Mouse (Mus musculus): Measurements from ENCODE around the gene Atxn3. TPM values are rescaled to one million over a fixed set of nuclear protein-coding genes. Genes with fewer than 3 reads are reported as not detected.

Gene Atxn3
- total and polyA plus RNA-seq, 2 experiments from 2014 or later, result 8.0 to 12.4 TPM

DNA sequence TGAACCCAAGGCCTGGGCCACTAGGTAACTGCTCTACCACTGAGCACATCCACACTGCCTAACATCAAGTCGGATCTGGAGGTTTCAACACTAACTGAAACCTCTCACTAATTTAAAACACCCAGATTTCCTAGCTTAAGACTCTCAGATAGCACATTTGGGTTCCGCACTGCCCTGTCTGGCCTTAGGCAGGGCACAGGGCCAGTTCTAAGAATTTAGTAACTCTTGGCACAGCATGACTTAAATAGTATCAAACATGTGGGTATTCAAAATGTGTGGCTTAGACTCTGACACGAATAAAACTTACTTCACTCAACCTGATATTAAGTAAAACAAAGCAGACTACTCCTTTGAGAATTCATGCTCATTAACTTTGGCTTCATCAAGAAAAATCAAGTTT is 38.2 kb downstream of the Atxn3 start:
- TF ChIP-seq CTCF (IDR thresholded peaks at IDR 0.05), result no peak
- ATAC-seq (ENCODE audit: low FRiP score) (no peak), DNase-seq (ENCODE audit: low spot score) (no peak)
- 87% methylated on average over 3 of the region's 3 CpGs for WGBS
- Histone ChIP-seq H3K9me3 (ENCODE audit: low read length) (no peaks in the 10 kb centered on the region), H3K27me3 (ENCODE audit: insufficient read depth, low read length) (no peaks in the 10 kb centered on the region), H3K4me2 (ENCODE audit: low read depth, low read length, poor library complexity, severe bottlenecking) (no peak overlapping the region), H3K4me3 (ENCODE audit: low read depth, low read length) (no peak overlapping the region), H3K27ac (ENCODE audit: low read depth, low read length) (no peak overlapping the region), H3K9ac (replicated peaks; ENCODE audit: low read length, poor library complexity, severe bottlenecking) (no peak overlapping the region), H3K4me1 (ENCODE audit: insufficient read depth, low read length) (no peaks in the 10 kb centered on the region), H3K36me3 (ENCODE audit: insufficient read depth, low read length) (peaks cover 19% of the 10 kb centered on the region)

DNA sequence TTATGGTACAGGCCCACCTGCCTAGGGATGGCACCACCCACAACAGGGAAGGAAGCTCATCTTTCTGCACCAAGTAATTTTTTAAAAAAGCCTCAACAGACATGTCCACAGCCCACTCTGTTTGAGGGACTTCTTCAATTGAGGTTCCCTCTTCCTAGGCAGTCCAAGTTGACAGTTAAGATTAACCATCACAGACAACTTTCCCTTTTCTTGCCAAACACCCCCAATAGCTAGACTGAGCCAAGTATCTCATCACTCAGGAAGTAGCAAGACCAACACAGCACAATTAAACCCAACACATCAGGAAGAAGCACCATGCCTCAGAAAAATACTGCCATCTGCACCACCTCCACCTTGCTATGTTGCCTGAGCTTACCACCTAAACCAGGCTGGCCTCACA is 40.9 kb downstream of the Atxn3 start:
- DNase-seq (ENCODE audit: low spot score) (no peak), ATAC-seq (ENCODE audit: low FRiP score) (no peak)
- no peak for TF ChIP-seq CTCF (IDR thresholded peaks at IDR 0.05)
- Histone ChIP-seq H3K9ac (replicated peaks; ENCODE audit: low read length, poor library complexity, severe bottlenecking) (no peak overlapping the region), H3K4me1 (ENCODE audit: insufficient read depth, low read length) (no peaks in the 10 kb centered on the region), H3K4me2 (ENCODE audit: low read depth, low read length, poor library complexity, severe bottlenecking) (no peak overlapping the region), H3K27ac (ENCODE audit: low read depth, low read length) (no peak overlapping the region), H3K9me3 (ENCODE audit: low read length) (no peaks in the 10 kb centered on the region), H3K27me3 (ENCODE audit: insufficient read depth, low read length) (no peaks in the 10 kb centered on the region), H3K4me3 (ENCODE audit: low read depth, low read length) (no peak overlapping the region), H3K36me3 (ENCODE audit: insufficient read depth, low read length) (peaks cover 9% of the 10 kb centered on the region)

DNA sequence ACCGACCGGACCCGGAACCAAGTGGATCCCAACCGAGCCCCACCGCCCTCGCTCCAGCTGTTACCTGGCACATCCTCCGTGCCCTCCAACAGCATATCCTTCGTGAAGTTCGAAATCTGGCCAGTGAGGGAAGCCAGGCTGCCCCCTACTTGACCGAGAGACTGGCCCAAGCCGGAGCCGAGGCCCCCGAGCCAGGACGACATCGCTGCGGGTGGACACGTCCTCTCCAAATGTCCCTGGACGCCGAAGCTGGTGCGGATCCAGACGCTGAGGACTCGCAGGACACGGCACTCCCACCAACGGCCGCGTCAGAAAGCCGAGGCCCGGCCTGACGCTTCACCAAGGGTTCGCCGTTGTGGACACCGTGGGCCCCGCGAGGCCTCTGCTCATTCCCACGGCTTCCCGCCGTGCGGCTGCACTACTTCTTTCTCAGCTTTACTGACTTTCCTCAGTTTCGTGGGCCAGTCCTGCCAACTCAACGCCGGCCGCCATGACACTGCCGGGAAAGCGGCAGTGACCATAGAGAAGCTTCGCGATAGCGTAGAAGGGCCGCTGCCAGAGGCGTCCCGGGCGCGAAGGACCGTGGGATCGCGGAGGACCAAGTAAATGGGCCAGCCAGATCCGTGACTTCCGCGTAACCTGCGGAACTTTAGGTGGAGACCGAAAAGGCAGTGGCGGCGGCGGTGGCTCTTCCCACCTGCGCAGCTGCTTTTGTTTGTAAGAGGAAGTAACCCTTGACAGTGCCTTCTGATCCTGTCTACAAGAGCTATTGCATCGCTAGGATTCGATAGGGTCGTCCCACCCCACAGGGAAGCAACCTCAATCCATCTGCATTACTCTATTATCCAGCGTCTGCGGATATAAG is 45.2 kb downstream of the Atxn3 start, which contains the start of gene Trip11:
TSS of gene Trip11 (minus strand) at position 642 of the 865 bp plus-strand sequence.
- peak within 1 kb of the TSS; percentile 55 for H3K4me3 ChIP-seq (ENCODE audit: low read depth, low read length)
- whole genome bisulfite sequencing, result under 1% methylated on average over 69 of the region's 69 CpGs
- H3K4me1 ChIP-seq (ENCODE audit: insufficient read depth, low read length), result no peaks in the 10 kb centered on the region
- no peaks in the 10 kb centered on the region for H3K9me3 ChIP-seq (ENCODE audit: low read length)
- DNase-seq (ENCODE audit: low spot score), result peak; percentile 94
- H3K9ac ChIP-seq (replicated peaks; ENCODE audit: low read length, poor library complexity, severe bottlenecking), result peak within 1 kb of the TSS; percentile 54
- H3K36me3 ChIP-seq (ENCODE audit: insufficient read depth, low read length), result no peaks in the 10 kb centered on the region; the same call in 1 of the 2 replicates
- TF ChIP-seq CTCF (IDR thresholded peaks at IDR 0.05), result no peak
- no peaks in the 10 kb centered on the region for H3K27me3 ChIP-seq (ENCODE audit: insufficient read depth, low read length)
- peak within 1 kb of the TSS; percentile 78 for H3K4me2 ChIP-seq (ENCODE audit: low read depth, low read length, poor library complexity, severe bottlenecking)
- peak; percentile 95 for ATAC-seq (ENCODE audit: low FRiP score)
- H3K27ac ChIP-seq (ENCODE audit: low read depth, low read length), result peak within 1 kb of the TSS; percentile 78

DNA sequence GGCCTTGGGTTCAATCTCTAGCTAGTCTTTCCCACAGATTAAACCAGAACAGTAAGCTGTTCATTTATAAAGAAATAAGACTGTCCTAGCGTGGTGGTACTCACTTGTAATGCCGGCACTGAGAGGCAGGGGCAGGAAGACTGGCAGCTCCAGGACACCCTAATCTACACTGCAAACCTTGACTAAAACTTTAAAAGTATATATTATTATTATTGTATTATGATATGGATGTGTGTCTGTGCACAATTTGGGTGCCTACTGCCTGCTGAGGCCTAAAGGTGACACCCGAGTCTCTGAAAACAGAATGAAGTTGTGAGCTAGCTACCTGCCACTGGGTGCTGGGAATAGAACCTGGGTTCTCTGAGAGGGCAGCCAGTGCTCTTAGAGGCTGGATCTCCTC is 46.7 kb downstream of the Atxn3 start:
- 83% methylated on average over 3 of the region's 3 CpGs for WGBS
- no peak for DNase-seq (ENCODE audit: low spot score)
- no peak for ATAC-seq (ENCODE audit: low FRiP score)
- Histone ChIP-seq H3K9ac (replicated peaks; ENCODE audit: low read length, poor library complexity, severe bottlenecking) (no peak overlapping the region), H3K4me2 (ENCODE audit: low read depth, low read length, poor library complexity, severe bottlenecking) (peak overlapping the region; percentile 78), H3K36me3 (ENCODE audit: insufficient read depth, low read length) (no peaks in the 10 kb centered on the region; the same call in 1 of the 2 replicates), H3K4me3 (ENCODE audit: low read depth, low read length) (no peak overlapping the region), H3K4me1 (ENCODE audit: insufficient read depth, low read length) (no peaks in the 10 kb centered on the region), H3K27ac (ENCODE audit: low read depth, low read length) (no peak overlapping the region), H3K27me3 (ENCODE audit: insufficient read depth, low read length) (no peaks in the 10 kb centered on the region), H3K9me3 (ENCODE audit: low read length) (no peaks in the 10 kb centered on the region)
- no peak for TF ChIP-seq CTCF (IDR thresholded peaks at IDR 0.05)

DNA sequence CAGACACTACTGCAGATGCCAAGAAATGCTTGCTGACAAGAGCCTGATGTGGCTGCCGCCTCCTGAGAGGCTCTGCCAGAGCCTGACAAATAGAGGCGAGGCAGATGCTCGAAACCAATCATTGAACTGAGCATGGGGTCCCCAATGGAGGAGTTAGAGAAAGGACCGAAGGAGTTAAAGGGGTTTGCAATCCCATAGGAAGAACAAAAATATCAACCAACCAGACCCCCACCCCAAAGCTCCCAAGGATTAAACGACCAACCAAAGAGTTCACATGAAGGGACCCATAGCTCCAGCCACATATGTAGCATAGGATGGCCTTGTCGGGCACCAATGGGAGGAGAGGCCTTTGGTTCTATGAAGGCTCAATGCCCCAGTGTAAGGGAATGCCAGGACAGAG is 47.7 kb downstream of the Atxn3 start:
- H3K4me3 ChIP-seq (ENCODE audit: low read depth, low read length), result no peak overlapping the region
- no peaks in the 10 kb centered on the region for H3K9me3 ChIP-seq (ENCODE audit: low read length)
- no peaks in the 10 kb centered on the region for H3K4me1 ChIP-seq (ENCODE audit: insufficient read depth, low read length)
- H3K27ac ChIP-seq (ENCODE audit: low read depth, low read length), result no peak overlapping the region
- H3K36me3 ChIP-seq (ENCODE audit: insufficient read depth, low read length), result no peaks in the 10 kb centered on the region; the same call in 1 of the 2 replicates
- ATAC-seq (ENCODE audit: low FRiP score), result no peak
- H3K27me3 ChIP-seq (ENCODE audit: insufficient read depth, low read length), result no peaks in the 10 kb centered on the region
- 95% methylated on average over 6 of the region's 6 CpGs for WGBS
- H3K4me2 ChIP-seq (ENCODE audit: low read depth, low read length, poor library complexity, severe bottlenecking), result no peak overlapping the region
- no peak for DNase-seq (ENCODE audit: low spot score)
- TF ChIP-seq CTCF (IDR thresholded peaks at IDR 0.05), result no peak
- H3K9ac ChIP-seq (replicated peaks; ENCODE audit: low read length, poor library complexity, severe bottlenecking), result no peak overlapping the region

DNA sequence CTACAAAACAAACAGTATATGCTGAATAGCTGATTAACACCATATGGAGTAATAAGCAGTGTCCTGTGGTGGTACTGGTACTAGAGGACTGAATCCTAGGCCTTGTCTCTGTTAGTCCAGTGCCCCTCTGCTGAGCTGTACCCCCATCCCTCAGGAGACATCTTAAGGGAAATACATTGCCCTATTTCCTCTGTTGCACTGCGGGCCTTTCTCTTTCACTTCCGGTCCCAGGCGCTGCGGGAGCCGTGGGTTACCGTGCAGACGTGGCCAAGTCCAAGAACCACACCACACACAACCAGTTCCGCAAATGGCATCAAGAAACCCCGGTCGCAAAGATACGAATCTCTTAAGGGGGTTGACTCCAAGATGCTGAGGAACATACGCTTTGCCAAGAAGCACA is 52.2 kb downstream of the Atxn3 start:
- DNase-seq (ENCODE audit: low spot score), result no peak
- no peak for ATAC-seq (ENCODE audit: low FRiP score)
- no peaks in the 10 kb centered on the region for H3K4me1 ChIP-seq (ENCODE audit: insufficient read depth, low read length)

More for the DNA sequence above, 52.2 kb downstream of the Atxn3 start:
- TF ChIP-seq CTCF (IDR thresholded peaks at IDR 0.05), result no peak
- no peak overlapping the region for H3K4me2 ChIP-seq (ENCODE audit: low read depth, low read length, poor library complexity, severe bottlenecking)
- 95% methylated on average over 12 of the region's 12 CpGs for WGBS
- H3K9me3 ChIP-seq (ENCODE audit: low read length), result no peaks in the 10 kb centered on the region
- peaks cover 4% of the 10 kb centered on the region; the same call in 1 of the 2 replicates for H3K36me3 ChIP-seq (ENCODE audit: insufficient read depth, low read length)
- no peak overlapping the region for H3K9ac ChIP-seq (replicated peaks; ENCODE audit: low read length, poor library complexity, severe bottlenecking)
- H3K27ac ChIP-seq (ENCODE audit: low read depth, low read length), result no peak overlapping the region
- H3K27me3 ChIP-seq (ENCODE audit: insufficient read depth, low read length), result no peaks in the 10 kb centered on the region
- no peak overlapping the region for H3K4me3 ChIP-seq (ENCODE audit: low read depth, low read length)

All from midbrain, postnatal 0 days (tissue).